Mouse (Mus musculus): Measurements from ENCODE around the gene Susd5.

GRCm38 (mm10) chr9:114087106-114087815, 30.3 kb downstream of the Susd5 start:
- TF ChIP-seq CTCF (IDR thresholded peaks at IDR 0.05; ENCODE audit: low read depth, low read length) (no peak), GATA1 (IDR thresholded peaks at IDR 0.05; ENCODE audit: borderline replicate concordance, low read length) (no peak), TAL1 (conservative IDR thresholded peaks at IDR 0.05; ENCODE audit: low read depth, low read length) (no peak), POLR2AphosphoS5 (IDR thresholded peaks at IDR 0.05; ENCODE audit: insufficient replicate concordance, low read depth, low read length) (no peak), GATA2 (IDR thresholded peaks at IDR 0.05; ENCODE audit: borderline replicate concordance, low read depth, low read length) (no peak)

Measured in G1E (cell line).